Mouse (Mus musculus) midbrain, embryonic 16.5 days (tissue): ENCODE measurements at regions not wholly inside any gene's neighbourhood (a gene's known extent, or its start where the extent isn't known, plus 50 kb on each side); places are given as distances from the start of the nearest gene placed in this dataset.

Experiments
- ATAC-seq: fragments of 200-750 bp; cut with Nextera tagmentation; 2 replicates; pipeline ENCODE4 v1.8.0; 2017; ENCODE audit warnings: moderate TSS enrichment
- H3K27ac ChIP-seq: fragments of 300-500 bp; sonication (generic); 2 replicates; pipeline ENCODE4 v1.5.1; 2014; ENCODE audit warnings: mild to moderate bottlenecking, low read length, mixed read lengths
- H3K27me3 ChIP-seq: fragments of 300-500 bp; sonication (generic); 2 replicates; pipeline ENCODE4 v1.6.1; 2014; ENCODE audit warnings: low read depth, low read length, mixed read lengths; ENCODE audit not compliant: control insufficient read depth, insufficient read depth
- H3K36me3 ChIP-seq: fragments of 300-500 bp; sonication (generic); 2 replicates; pipeline ENCODE4 v1.6.1; 2014; ENCODE audit warnings: mild to moderate bottlenecking, low read length, moderate library complexity, mixed read lengths; ENCODE audit not compliant: control insufficient read depth, insufficient read depth
- H3K4me1 ChIP-seq: fragments of 300-500 bp; sonication (generic); 2 replicates; pipeline ENCODE4 v1.6.1; 2014; ENCODE audit warnings: mild to moderate bottlenecking, low read length, mixed read lengths; ENCODE audit not compliant: control insufficient read depth, insufficient read depth
- H3K4me2 ChIP-seq: fragments of 300-500 bp; sonication (generic); 2 replicates; pipeline ENCODE4 v1.6.1; 2014; ENCODE audit warnings: mild to moderate bottlenecking, low read length, mixed read lengths
- H3K4me3 ChIP-seq: fragments of 300-500 bp; sonication (generic); 2 replicates; pipeline ENCODE4 v1.5.1; 2014; ENCODE audit warnings: low read depth, mild to moderate bottlenecking, low read length, moderate library complexity, mixed read lengths
- H3K9ac ChIP-seq: fragments of 300-500 bp; sonication (generic); 2 replicates; pipeline ENCODE4 v1.6.1; 2014; ENCODE audit warnings: low read depth, low read length, mixed read lengths
- H3K9me3 ChIP-seq: fragments of 300-500 bp; sonication (generic); replicated peaks from 2 replicates; pipeline ENCODE4 v1.6.1; 2014; ENCODE audit warnings: mild to moderate bottlenecking, low read length, mixed read lengths; ENCODE audit not compliant: control insufficient read depth, poor library complexity, severe bottlenecking
- WGBS: fragments of 180-500 bp; shearing (Covaris S2); extraction: QIAGEN DNeasy Blood & Tissue Kit; methylation state at CpG from one replicate; pipeline ENCODE4 v1.1.7; 2014; 5-methylcytosine and 5-hydroxymethylcytosine counted together

DNA sequence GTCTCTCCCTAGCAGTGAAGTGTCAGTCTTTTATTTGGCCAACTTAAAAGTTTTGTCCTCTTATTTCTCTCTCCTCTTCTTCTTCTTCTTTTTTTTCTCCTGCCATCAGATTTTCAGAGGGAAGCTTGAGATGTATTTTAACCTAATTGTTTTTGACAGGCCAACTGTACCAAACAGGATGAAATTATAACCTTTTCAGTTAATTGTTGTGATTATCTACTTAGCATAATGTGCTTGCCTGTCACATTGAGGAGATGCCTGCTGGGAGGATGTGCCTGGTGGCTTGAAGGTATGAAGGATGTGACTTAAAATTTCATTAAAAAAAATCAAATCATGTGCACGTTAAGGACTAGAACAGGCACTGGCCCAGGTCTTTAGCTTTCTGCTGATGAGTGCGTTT lies 527.9 kb upstream of the Ddx18 start:
- Histone ChIP-seq H3K9me3 (no peaks in the 10 kb centered on the region), H3K4me1 (no peaks in the 10 kb centered on the region), H3K27me3 (no peaks in the 10 kb centered on the region), H3K4me3 (no peak overlapping the region), H3K4me2 (no peak overlapping the region), H3K9ac (no peak overlapping the region), H3K27ac (no peak overlapping the region), H3K36me3 (no peaks in the 10 kb centered on the region)
- ATAC-seq: no peak
- WGBS: 68% methylated on average over 2 of the region's 2 CpGs

DNA sequence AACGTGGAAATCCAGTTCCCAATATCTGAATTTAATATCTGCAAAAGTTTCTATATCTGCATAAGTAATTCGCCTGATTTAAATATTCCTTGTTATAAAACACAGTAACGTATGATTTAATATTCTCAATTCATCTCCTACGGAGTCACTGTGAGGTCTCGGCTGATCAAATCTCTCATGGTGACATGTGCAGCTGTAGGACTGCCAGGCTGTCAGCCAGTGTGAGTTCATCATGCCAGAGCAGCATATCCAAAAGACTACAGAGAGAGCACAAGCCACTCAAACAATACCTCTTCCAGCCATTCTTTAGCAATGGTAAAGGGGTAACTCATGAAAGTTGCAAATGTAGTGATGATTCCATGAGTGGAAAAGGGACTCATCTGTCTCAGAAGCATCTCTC lies 514.7 kb upstream of the Ddx18 start:
- Histone ChIP-seq H3K36me3 (no peaks in the 10 kb centered on the region), H3K27me3 (no peaks in the 10 kb centered on the region), H3K4me3 (no peak overlapping the region), H3K27ac (no peak overlapping the region), H3K4me2 (no peak overlapping the region), H3K9ac (no peak overlapping the region), H3K4me1 (no peaks in the 10 kb centered on the region), H3K9me3 (no peaks in the 10 kb centered on the region)
- WGBS: 77% methylated on average over 5 of the region's 5 CpGs
- no peak for ATAC-seq

DNA sequence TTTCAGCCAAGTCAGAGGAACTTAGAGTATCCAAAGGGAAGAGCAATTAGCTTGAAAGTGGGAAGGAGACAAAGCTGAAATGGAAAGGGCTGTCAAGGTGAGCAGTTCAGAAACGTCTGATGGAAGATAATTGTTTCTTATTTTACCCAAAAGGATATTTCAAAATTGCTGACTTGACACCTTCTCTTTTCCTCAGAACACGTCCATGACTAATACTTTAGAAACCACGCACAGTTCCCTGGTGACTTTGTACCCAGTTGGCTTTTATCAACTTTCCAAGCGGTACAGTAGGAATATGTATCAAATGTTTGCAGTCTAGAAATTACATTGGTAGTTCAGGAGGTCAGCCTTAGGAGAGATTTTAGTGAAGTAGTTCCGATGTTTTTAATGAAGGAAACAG lies 508.3 kb upstream of the Ddx18 start:
- H3K27ac ChIP-seq: no peak overlapping the region
- WGBS: 80% methylated on average over 5 of the region's 5 CpGs
- H3K9ac ChIP-seq: no peak overlapping the region
- H3K4me3 ChIP-seq: no peak overlapping the region
- no peaks in the 10 kb centered on the region for H3K36me3 ChIP-seq
- no peak overlapping the region for H3K4me2 ChIP-seq
- ATAC-seq: no peak
- no peaks in the 10 kb centered on the region for H3K9me3 ChIP-seq
- no peaks in the 10 kb centered on the region for H3K4me1 ChIP-seq
- no peaks in the 10 kb centered on the region for H3K27me3 ChIP-seq

DNA sequence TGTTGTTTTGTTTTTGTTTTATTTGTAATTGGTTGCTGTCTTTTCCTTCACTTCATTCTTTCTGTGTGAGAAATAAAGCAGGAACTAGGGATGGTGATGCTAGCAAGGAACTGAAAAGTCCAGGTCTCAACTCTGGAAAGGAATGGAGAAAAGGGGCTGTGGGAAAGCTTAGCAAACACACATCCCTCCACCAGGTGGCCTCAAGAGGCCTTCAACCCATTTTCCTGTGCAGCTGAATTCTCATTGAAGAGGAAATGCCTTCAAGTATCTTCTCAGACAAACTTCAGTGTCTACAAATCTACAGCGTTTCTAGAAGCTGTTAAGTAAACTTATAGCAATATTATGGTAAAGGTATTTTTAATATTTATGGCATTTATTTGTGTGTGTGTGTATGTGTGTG lies 487.4 kb upstream of the Ddx18 start:
- no peak overlapping the region for H3K4me3 ChIP-seq
- WGBS: 75% methylated on average over 1 of the region's 1 CpGs
- H3K27me3 ChIP-seq: no peaks in the 10 kb centered on the region
- no peaks in the 10 kb centered on the region for H3K9me3 ChIP-seq
- H3K9ac ChIP-seq: no peak overlapping the region
- H3K36me3 ChIP-seq: no peaks in the 10 kb centered on the region
- H3K4me2 ChIP-seq: no peak overlapping the region
- H3K4me1 ChIP-seq: no peaks in the 10 kb centered on the region
- no peak overlapping the region for H3K27ac ChIP-seq
- no peak for ATAC-seq

DNA sequence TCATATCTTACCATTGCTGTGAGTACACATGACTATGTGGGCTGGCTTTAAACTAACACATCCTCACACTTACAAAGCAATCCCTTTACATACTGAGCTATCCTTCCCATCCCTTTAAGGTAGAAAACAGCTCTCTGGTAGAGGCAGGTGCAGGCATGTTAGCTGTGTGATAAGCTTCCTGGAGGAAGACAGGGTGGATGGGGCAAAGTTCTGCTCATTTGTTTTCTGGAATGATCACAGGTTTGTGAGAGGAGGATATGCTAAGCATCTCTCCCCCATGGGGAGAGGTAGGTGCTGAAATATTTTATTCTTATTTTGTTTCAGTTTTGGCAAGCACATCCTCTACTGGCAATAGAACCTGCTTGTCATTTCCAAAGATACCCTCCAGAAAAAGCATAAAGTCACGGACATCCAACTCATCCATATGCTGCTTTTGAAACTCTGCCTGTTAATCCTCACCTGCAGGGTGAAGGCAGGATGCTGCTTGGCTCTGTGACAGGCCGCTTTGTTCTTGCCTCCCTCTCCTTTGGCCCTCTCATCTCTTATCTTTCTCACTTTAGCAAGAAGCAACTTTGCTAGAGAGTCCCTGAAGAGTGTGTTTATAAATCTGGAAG lies 480.4 kb upstream of the Ddx18 start:
- H3K36me3 ChIP-seq: no peaks in the 10 kb centered on the region
- H3K9me3 ChIP-seq: no peaks in the 10 kb centered on the region
- no peaks in the 10 kb centered on the region for H3K27me3 ChIP-seq
- no peak; the same call in 1 of the 2 replicates for ATAC-seq
- no peaks in the 10 kb centered on the region for H3K4me1 ChIP-seq
- 67% methylated on average over 2 of the region's 2 CpGs for WGBS
- H3K9ac ChIP-seq: no peak overlapping the region
- no peak overlapping the region for H3K4me3 ChIP-seq
- no peak overlapping the region for H3K4me2 ChIP-seq
- H3K27ac ChIP-seq: no peak overlapping the region

DNA sequence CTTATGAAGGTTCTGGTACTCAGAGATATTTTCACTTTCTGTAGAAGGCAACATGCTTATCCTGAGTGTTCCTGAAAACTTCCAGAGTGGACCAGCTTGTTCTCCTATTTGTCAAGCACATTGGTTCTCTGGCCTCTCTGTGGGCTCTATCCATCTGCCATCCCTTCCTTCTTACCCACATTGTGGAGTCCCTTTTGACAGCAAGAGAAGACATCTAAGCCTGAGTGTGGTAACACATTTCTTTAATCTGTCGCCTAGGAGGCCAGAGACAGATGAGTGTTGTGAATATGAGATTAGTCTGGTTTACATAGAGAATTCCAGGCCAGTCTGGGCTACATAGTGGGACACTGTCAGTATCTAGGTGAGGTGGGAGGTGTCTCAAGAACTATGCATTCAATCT lies 476.1 kb upstream of the Ddx18 start:
- Histone ChIP-seq H3K27ac (no peak overlapping the region), H3K27me3 (no peaks in the 10 kb centered on the region), H3K4me3 (no peak overlapping the region), H3K36me3 (no peaks in the 10 kb centered on the region), H3K9ac (no peak overlapping the region), H3K9me3 (no peaks in the 10 kb centered on the region), H3K4me2 (no peak overlapping the region), H3K4me1 (no peaks in the 10 kb centered on the region)
- WGBS: 66% methylated on average over 1 of the region's 1 CpGs
- ATAC-seq: no peak

DNA sequence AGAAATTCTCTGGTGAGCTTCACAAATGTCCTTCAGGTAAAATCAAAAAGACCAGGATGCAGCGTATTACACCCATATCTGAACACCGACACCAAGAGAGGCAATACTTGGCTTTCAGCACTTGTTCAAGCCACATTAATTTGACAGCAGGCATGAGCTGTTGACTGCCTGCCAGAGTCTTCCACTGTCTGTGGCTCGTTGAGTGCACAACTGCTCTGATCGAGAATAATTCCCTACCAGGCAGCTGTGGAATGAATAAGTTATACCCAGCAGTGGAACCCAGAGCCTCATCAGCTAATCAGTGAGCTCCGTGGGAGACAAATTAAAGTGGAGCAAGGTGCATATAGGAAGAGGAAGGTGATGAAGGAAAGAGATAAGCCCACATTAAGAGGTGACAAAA lies 475.3 kb upstream of the Ddx18 start:
- 0 out of 2 replicates have a peak, but pooled peaks have one; percentile 39 for ATAC-seq
- H3K4me1 ChIP-seq: no peaks in the 10 kb centered on the region

DNA sequence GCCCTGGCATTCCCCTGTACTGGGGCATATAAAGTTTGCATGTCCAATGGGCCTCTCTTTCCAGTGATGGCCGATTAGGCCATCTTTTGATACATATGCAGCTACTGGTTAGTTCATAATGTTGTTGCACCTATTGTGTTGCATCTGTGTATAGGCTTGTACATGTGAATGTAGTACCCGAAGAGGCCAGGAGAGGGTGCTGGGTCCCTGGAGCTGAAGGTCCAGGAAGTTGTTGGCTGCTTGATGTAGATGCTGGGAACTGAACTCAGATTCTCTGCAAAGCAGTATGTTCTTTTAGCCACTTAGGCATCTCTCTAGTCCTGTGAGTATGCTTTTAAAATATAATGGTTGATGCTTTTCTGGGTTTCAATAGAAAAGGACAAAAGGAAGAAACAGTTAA lies 440.0 kb upstream of the Ddx18 start:
- Histone ChIP-seq H3K4me3 (no peak overlapping the region), H3K4me2 (no peak overlapping the region), H3K4me1 (no peaks in the 10 kb centered on the region), H3K36me3 (no peaks in the 10 kb centered on the region), H3K27ac (no peak overlapping the region), H3K27me3 (no peaks in the 10 kb centered on the region), H3K9me3 (no peaks in the 10 kb centered on the region), H3K9ac (no peak overlapping the region)
- 93% methylated on average over 2 of the region's 2 CpGs for WGBS
- no peak for ATAC-seq

More for the DNA sequence above, 475.3 kb upstream of the Ddx18 start:
- H3K27me3 ChIP-seq: no peaks in the 10 kb centered on the region
- H3K27ac ChIP-seq: no peak overlapping the region
- no peak overlapping the region for H3K9ac ChIP-seq
- WGBS: 65% methylated on average over 5 of the region's 5 CpGs
- H3K4me3 ChIP-seq: no peak overlapping the region
- no peaks in the 10 kb centered on the region for H3K36me3 ChIP-seq
- H3K9me3 ChIP-seq: no peaks in the 10 kb centered on the region
- H3K4me2 ChIP-seq: no peak overlapping the region

DNA sequence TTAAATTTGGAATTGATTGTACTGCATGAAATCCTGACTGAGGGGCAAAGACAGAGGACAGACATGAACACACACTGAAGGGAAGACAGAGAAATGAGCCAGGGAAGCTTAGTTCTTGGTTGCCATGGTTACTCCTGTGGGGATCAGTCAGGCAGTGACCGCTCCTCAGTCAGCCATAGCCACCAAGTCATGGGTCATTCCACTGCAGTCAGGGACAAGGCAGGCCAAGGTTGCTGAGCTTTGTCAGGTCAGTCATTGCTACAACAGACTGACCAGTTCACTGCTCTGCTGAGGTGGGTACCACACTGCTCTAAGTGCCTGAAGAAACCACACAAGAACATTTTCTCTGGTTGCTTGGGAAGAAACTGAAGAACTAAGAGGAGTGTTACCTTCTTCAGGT lies 428.7 kb upstream of the Ddx18 start:
- 53% methylated on average over 1 of the region's 1 CpGs for WGBS
- Histone ChIP-seq H3K4me2 (no peak overlapping the region), H3K9me3 (no peaks in the 10 kb centered on the region), H3K4me1 (no peaks in the 10 kb centered on the region), H3K4me3 (no peak overlapping the region), H3K36me3 (no peaks in the 10 kb centered on the region), H3K27me3 (no peaks in the 10 kb centered on the region), H3K9ac (no peak overlapping the region), H3K27ac (no peak overlapping the region)
- no peak for ATAC-seq
